Mouse (Mus musculus): Measurements from ENCODE around the gene Rnf7. TPM values are rescaled to one million over a fixed set of nuclear protein-coding genes. Genes with fewer than 3 reads are reported as not detected.
A peak's percentile ranks its signal among the peaks of the same experiment; 100 is the strongest.

Gene Rnf7
- polyA plus RNA-seq, 1 experiment from 2014 or later: 241 TPM

- peak; percentile 48 for ATAC-seq (ENCODE audit: low read depth)
- WGBS: 12% methylated on average over 28 of the region's 28 CpGs
Measured at GRCm38 (mm10) chr9:96436901-96437804, 41.3 kb downstream of the Rnf7 start.

DNA sequence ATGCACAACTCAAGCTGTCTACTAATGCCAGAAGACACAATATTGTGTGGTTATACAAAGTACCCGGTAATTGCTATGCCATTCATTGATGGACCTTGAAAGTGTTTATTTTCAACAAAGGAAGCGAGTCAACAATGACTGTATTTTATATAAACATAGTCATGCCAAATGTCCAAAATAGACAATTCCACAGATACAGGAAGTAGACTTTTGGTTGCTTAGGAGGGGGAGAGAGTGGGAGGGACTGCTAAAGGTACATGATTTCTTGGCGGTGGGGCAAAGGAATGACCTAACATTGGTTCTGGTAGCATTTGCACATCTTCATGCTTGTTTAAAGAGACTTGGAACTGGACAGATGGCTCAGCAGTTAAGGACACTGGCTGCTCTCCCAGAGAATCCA, 45.9 kb downstream of the Rnf7 start:
- H3K4me3 ChIP-seq (ENCODE audit: low read depth, low read length): no peak overlapping the region
- no peak for ATAC-seq (ENCODE audit: low read depth)
- no peaks in the 10 kb centered on the region for H3K36me3 ChIP-seq (ENCODE audit: control insufficient read depth, insufficient read depth, low read length)
- H3K27ac ChIP-seq (ENCODE audit: low read depth, low read length): no peak overlapping the region
- H3K4me2 ChIP-seq (ENCODE audit: low read depth, low read length): no peak overlapping the region
- no peaks in the 10 kb centered on the region for H3K9me3 ChIP-seq (ENCODE audit: control insufficient read depth, low read length)
- H3K4me1 ChIP-seq (ENCODE audit: control insufficient read depth, insufficient read depth, low read length): peaks cover 9% of the 10 kb centered on the region
- no peak overlapping the region for H3K9ac ChIP-seq (replicated peaks; ENCODE audit: low read depth, low read length)
- no peaks in the 10 kb centered on the region for H3K27me3 ChIP-seq (ENCODE audit: control insufficient read depth, insufficient read depth, low read length)
- WGBS: 87% methylated on average over 3 of the region's 3 CpGs

More at GRCm38 (mm10) chr9:96436901-96437804, 41.3 kb downstream of the Rnf7 start:
- Histone ChIP-seq H3K36me3 (ENCODE audit: control insufficient read depth, insufficient read depth, low read length) (no peaks in the 10 kb centered on the region), H3K27ac (ENCODE audit: low read depth, low read length) (peak overlapping the region; percentile 53), H3K4me1 (ENCODE audit: control insufficient read depth, insufficient read depth, low read length) (peaks cover 9% of the 10 kb centered on the region), H3K9ac (replicated peaks; ENCODE audit: low read depth, low read length) (peak overlapping the region; percentile 50), H3K9me3 (ENCODE audit: control insufficient read depth, low read length) (no peaks in the 10 kb centered on the region), H3K4me3 (ENCODE audit: low read depth, low read length) (peak overlapping the region; percentile 29), H3K4me2 (ENCODE audit: low read depth, low read length) (peak overlapping the region; percentile 51), H3K27me3 (ENCODE audit: control insufficient read depth, insufficient read depth, low read length) (no peaks in the 10 kb centered on the region)

GRCm38 (mm10) chr9:96431081-96431480, 47.4 kb downstream of the Rnf7 start:
- WGBS: 51% methylated on average over 3 of the region's 3 CpGs
- Histone ChIP-seq H3K4me3 (ENCODE audit: low read depth, low read length) (no peak overlapping the region), H3K4me2 (ENCODE audit: low read depth, low read length) (no peak overlapping the region), H3K9ac (replicated peaks; ENCODE audit: low read depth, low read length) (no peak overlapping the region), H3K36me3 (ENCODE audit: control insufficient read depth, insufficient read depth, low read length) (no peaks in the 10 kb centered on the region), H3K27ac (ENCODE audit: low read depth, low read length) (no peak overlapping the region), H3K4me1 (ENCODE audit: control insufficient read depth, insufficient read depth, low read length) (no peaks in the 10 kb centered on the region), H3K9me3 (ENCODE audit: control insufficient read depth, low read length) (no peaks in the 10 kb centered on the region), H3K27me3 (ENCODE audit: control insufficient read depth, insufficient read depth, low read length) (no peaks in the 10 kb centered on the region)
- no peak for ATAC-seq (ENCODE audit: low read depth)

DNA sequence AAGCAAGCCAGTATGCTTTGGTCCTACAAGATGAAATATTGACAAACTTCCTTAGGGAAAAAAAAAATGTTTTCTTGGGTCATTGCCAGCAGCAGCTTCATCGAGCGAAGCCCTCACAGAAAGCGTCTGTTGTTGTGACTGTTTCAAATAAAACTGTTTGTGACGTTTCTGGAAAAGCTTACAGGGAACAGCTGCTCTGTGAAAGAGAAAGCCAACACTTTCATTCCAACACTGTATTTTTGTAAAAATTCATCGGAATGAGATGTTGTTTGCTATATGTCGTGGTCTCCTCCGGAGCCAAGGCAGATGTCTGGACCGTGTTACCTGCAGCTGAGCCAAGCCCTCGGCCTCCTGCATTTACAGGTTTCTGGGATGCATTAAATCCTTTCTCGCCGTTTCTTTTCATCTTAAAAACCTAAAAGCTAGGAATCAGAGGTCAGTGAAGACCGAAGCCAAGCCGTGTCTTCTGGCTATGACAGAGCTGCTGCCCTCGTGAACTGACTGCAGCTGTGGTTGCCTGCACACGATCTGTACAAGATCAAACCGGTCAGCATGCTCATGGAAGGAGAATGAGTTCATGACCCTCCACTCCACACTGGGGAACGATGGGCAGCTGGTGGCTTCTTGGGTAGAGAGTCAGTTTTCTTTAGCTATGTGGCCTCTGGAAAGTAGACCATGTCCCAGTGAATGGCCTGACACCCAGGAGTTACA, 50.0 kb downstream of the Rnf7 start:
- no peaks in the 10 kb centered on the region for H3K36me3 ChIP-seq (ENCODE audit: control insufficient read depth, insufficient read depth, low read length)
- WGBS: 83% methylated on average over 17 of the region's 17 CpGs
- no peak overlapping the region for H3K27ac ChIP-seq (ENCODE audit: low read depth, low read length)
- no peak overlapping the region for H3K4me2 ChIP-seq (ENCODE audit: low read depth, low read length)
- H3K4me1 ChIP-seq (ENCODE audit: control insufficient read depth, insufficient read depth, low read length): no peaks in the 10 kb centered on the region
- ATAC-seq (ENCODE audit: low read depth): no peak
- no peaks in the 10 kb centered on the region for H3K9me3 ChIP-seq (ENCODE audit: control insufficient read depth, low read length)
- H3K9ac ChIP-seq (replicated peaks; ENCODE audit: low read depth, low read length): no peak overlapping the region
- H3K27me3 ChIP-seq (ENCODE audit: control insufficient read depth, insufficient read depth, low read length): no peaks in the 10 kb centered on the region
- no peak overlapping the region for H3K4me3 ChIP-seq (ENCODE audit: low read depth, low read length)

GRCm38 (mm10) chr9:96424027-96424426, 54.4 kb downstream of the Rnf7 start:
- H3K27ac ChIP-seq (ENCODE audit: low read depth, low read length): no peak overlapping the region
- no peak overlapping the region for H3K9ac ChIP-seq (replicated peaks; ENCODE audit: low read depth, low read length)
- no peaks in the 10 kb centered on the region for H3K36me3 ChIP-seq (ENCODE audit: control insufficient read depth, insufficient read depth, low read length)
- H3K27me3 ChIP-seq (ENCODE audit: control insufficient read depth, insufficient read depth, low read length): no peaks in the 10 kb centered on the region
- H3K4me3 ChIP-seq (ENCODE audit: low read depth, low read length): no peak overlapping the region
- no peak for ATAC-seq (ENCODE audit: low read depth)
- WGBS: 37% methylated on average over 8 of the region's 8 CpGs
- H3K4me2 ChIP-seq (ENCODE audit: low read depth, low read length): no peak overlapping the region
- no peaks in the 10 kb centered on the region for H3K4me1 ChIP-seq (ENCODE audit: control insufficient read depth, insufficient read depth, low read length)
- H3K9me3 ChIP-seq (ENCODE audit: control insufficient read depth, low read length): no peaks in the 10 kb centered on the region

Other genes starting within 250 kb of the Rnf7 start
- 168 and 198 TPM in 2 replicates for gene Atp1b3, start 114.2 kb downstream of the Rnf7 start, polyA plus RNA-seq (2014; fragmentation: Nextera tagmentation; extraction: Ambion mirVana)
- not detected in 2 replicates for gene Gm28729, start 46.6 kb upstream of the Rnf7 start, polyA plus RNA-seq (2014; fragmentation: Nextera tagmentation; extraction: Ambion mirVana)
- 22.4 and 24.0 TPM in 2 replicates for gene Rasa2, start 152.9 kb upstream of the Rnf7 start, polyA plus RNA-seq (2014; fragmentation: Nextera tagmentation; extraction: Ambion mirVana)

Measured in neural tube, embryonic 14.5 days (tissue).